In genomic region chr7:139401791-139402190, GRCm38 (mm10) we compare ENCODE assay signal across 26 mouse cellular contexts. TPM values are rescaled to one million over a fixed set of nuclear protein-coding genes. Genes with fewer than 3 reads are reported as not detected.
A peak's percentile ranks its signal among the peaks of the same experiment; 100 is the strongest.
DNase-seq lines count a peak whose midpoint lies in the region; ATAC-seq and TF ChIP-seq lines count a peak whose summit lies in the region.
"Had no signal": no experiment of that assay in that cellular context is flagged by ENCODE, and none has a peak within 500 bp of the region (broad histone marks: within the 10 kb centered on the region; RNA-seq: fewer than 3 reads in every experiment).

No protein-coding gene starts in this region.

- H3K9me3 ChIP-seq in liver, embryonic 12.5 days (replicated peaks): no peaks in the 10 kb centered on the region
- H3K9me3 ChIP-seq in hindbrain, embryonic 16.5 days (ENCODE audit: control insufficient read depth, low read length): no peaks in the 10 kb centered on the region
- H3K9me3 ChIP-seq: embryonic facial prominence, embryonic 10.5 days; embryonic facial prominence, embryonic 13.5 days; forebrain, embryonic 12.5 days; forebrain, embryonic 15.5 days; heart, embryonic 12.5 days; heart, embryonic 15.5 days; hindbrain, embryonic 10.5 days; hindbrain, embryonic 13.5 days had no signal

- DNase-seq in cerebellum, adult 9-11 months: peak; percentile 47
- no peak for DNase-seq in cerebellum, adult 11-12 months
- peak; percentile 59 for DNase-seq in liver, adult 2 months (ENCODE audit: extremely low read depth, low read depth, low spot score)
- DNase-seq: adrenal gland, adult 8-10 months; adrenal gland, postnatal 25 days; cerebellum, postnatal 10 days; cerebellum, postnatal 36 days; embryo, embryonic 11 days; gastrocnemius, postnatal 25 days; heart, adult 18-20 months; heart, postnatal 10 days; heart, postnatal 36 days had no signal

- no peak overlapping the region for H3K4me2 ChIP-seq in liver, embryonic 12.5 days
- no peak overlapping the region for H3K4me2 ChIP-seq in hindbrain, embryonic 16.5 days (ENCODE audit: low read length)
- H3K4me2 ChIP-seq: embryonic facial prominence, embryonic 13.5 days; forebrain, embryonic 12.5 days; forebrain, embryonic 15.5 days; heart, embryonic 12.5 days; heart, embryonic 15.5 days; hindbrain, embryonic 13.5 days had no signal

- no peak for ATAC-seq in liver, embryonic 12.5 days
- no peak for ATAC-seq in hindbrain, embryonic 16.5 days
- ATAC-seq: activated CD4-positive, CD25-positive, alpha-beta regulatory T cell, adult 4 months; forebrain, embryonic 15.5 days; hindbrain, postnatal 0 days had no signal

- H3K27me3 ChIP-seq in liver, adult 2 months (ENCODE audit: control insufficient read depth, insufficient read depth, low read length): no peaks in the 10 kb centered on the region
- no peaks in the 10 kb centered on the region for H3K27me3 ChIP-seq in liver, embryonic 12.5 days (replicated peaks)
- no peaks in the 10 kb centered on the region for H3K27me3 ChIP-seq in hindbrain, embryonic 16.5 days (replicated peaks; ENCODE audit: control insufficient read depth, insufficient read depth, low read length)
- H3K27me3 ChIP-seq: embryonic facial prominence, embryonic 13.5 days; forebrain, embryonic 12.5 days; forebrain, embryonic 15.5 days; heart, embryonic 12.5 days; heart, embryonic 15.5 days; hindbrain, embryonic 13.5 days had no signal

- 41% methylated on average over 8 of the region's 8 CpGs for whole genome bisulfite sequencing in liver, adult 2 months
- 79% methylated on average over 8 of the region's 8 CpGs for WGBS in liver, embryonic 12.5 days (ENCODE audit: insufficient replicate concordance)
- 80% methylated on average over 8 of the region's 8 CpGs for WGBS in bone marrow, adult 2 months
- 85% methylated on average over 8 of the region's 8 CpGs for WGBS in hindbrain, embryonic 16.5 days

- H3K9ac ChIP-seq in liver, adult 2 months (ENCODE audit: low read depth, low read length): no peak overlapping the region
- no peak overlapping the region for H3K9ac ChIP-seq in liver, embryonic 12.5 days
- H3K9ac ChIP-seq in hindbrain, embryonic 16.5 days (ENCODE audit: low read depth, low read length): no peak overlapping the region
- H3K9ac ChIP-seq: embryonic facial prominence, embryonic 13.5 days; forebrain, embryonic 12.5 days; forebrain, embryonic 15.5 days; heart, embryonic 12.5 days; heart, embryonic 15.5 days; hindbrain, embryonic 13.5 days had no signal

- TF ChIP-seq CTCF in liver, adult 2 months (IDR thresholded peaks at IDR 0.05; ENCODE audit: low read depth, low read length): no peak
- no peak for TF ChIP-seq CTCF in bone marrow, adult 2 months (IDR thresholded peaks at IDR 0.05; ENCODE audit: control insufficient read depth, insufficient read depth, low read length)

- peaks cover 69% of the 10 kb centered on the region for H3K79me2 ChIP-seq in liver, adult 2 months (ENCODE audit: control insufficient read depth, insufficient read depth, low read length)

- peaks cover 11% of the 10 kb centered on the region for H3K4me1 ChIP-seq in liver, adult 2 months (ENCODE audit: control insufficient read depth, insufficient read depth, low read length)
- peaks cover 40% of the 10 kb centered on the region for H3K4me1 ChIP-seq in liver, embryonic 12.5 days
- H3K4me1 ChIP-seq in bone marrow, adult 2 months (ENCODE audit: control insufficient read depth, insufficient read depth, low read length): peaks cover 26% of the 10 kb centered on the region
- peaks cover 12% of the 10 kb centered on the region for H3K4me1 ChIP-seq in hindbrain, embryonic 16.5 days (ENCODE audit: control insufficient read depth, insufficient read depth, low read depth, low read length)

- no peak overlapping the region for H3K27ac ChIP-seq in liver, adult 2 months (replicated peaks; ENCODE audit: insufficient read depth, low read depth, low read length)
- no peak overlapping the region for H3K27ac ChIP-seq in liver, embryonic 12.5 days
- H3K27ac ChIP-seq in bone marrow, adult 2 months (ENCODE audit: control insufficient read depth, insufficient read depth, low read depth, low read length, poor library complexity): peak overlapping the region; percentile 55
- no peak overlapping the region for H3K27ac ChIP-seq in hindbrain, embryonic 16.5 days (ENCODE audit: low read depth, low read length)
- H3K27ac ChIP-seq: embryonic facial prominence, embryonic 10.5 days; embryonic facial prominence, embryonic 13.5 days; forebrain, embryonic 12.5 days; forebrain, embryonic 15.5 days; heart, embryonic 15.5 days; hindbrain, embryonic 10.5 days; hindbrain, embryonic 13.5 days; hindbrain, postnatal 0 days had no signal

- TF ChIP-seq POLR2A in liver, adult 2 months (IDR thresholded peaks at IDR 0.05; ENCODE audit: extremely low read depth, insufficient read depth, low read length): no peak
- no peak for TF ChIP-seq POLR2A in bone marrow, adult 2 months (IDR thresholded peaks at IDR 0.05; ENCODE audit: borderline replicate concordance, control insufficient read depth, low read depth, low read length)

- H3K4me3 ChIP-seq in liver, adult 2 months (ENCODE audit: insufficient read depth, low read depth, low read length): no peak overlapping the region
- H3K4me3 ChIP-seq in liver, embryonic 12.5 days: no peak overlapping the region
- H3K4me3 ChIP-seq in bone marrow, adult 2 months (replicated peaks; ENCODE audit: control insufficient read depth, low read depth, low read length): no peak overlapping the region
- no peak overlapping the region for H3K4me3 ChIP-seq in hindbrain, embryonic 16.5 days (ENCODE audit: low read length)
- H3K4me3 ChIP-seq: embryonic facial prominence, embryonic 10.5 days; embryonic facial prominence, embryonic 13.5 days; erythroblast, embryonic 14.5 days; forebrain, embryonic 12.5 days; forebrain, embryonic 15.5 days; heart, embryonic 12.5 days; heart, embryonic 15.5 days; hindbrain, embryonic 10.5 days; hindbrain, embryonic 13.5 days had no signal

- H3K36me3 ChIP-seq in liver, adult 2 months (ENCODE audit: control insufficient read depth, insufficient read depth, low read length): no peaks in the 10 kb centered on the region
- 0 out of 2 replicates have a peak, but pooled peaks cover 5% of the 10 kb centered on the region for H3K36me3 ChIP-seq in liver, embryonic 12.5 days
- no peaks in the 10 kb centered on the region for H3K36me3 ChIP-seq in hindbrain, embryonic 16.5 days (ENCODE audit: control insufficient read depth, insufficient read depth, low read length)
- H3K36me3 ChIP-seq: forebrain, embryonic 12.5 days; forebrain, embryonic 15.5 days; heart, embryonic 15.5 days; hindbrain, embryonic 13.5 days had no signal

RNA-seq across cellular contexts. Expression of gene Inpp5a, which starts 12.9 kb away (rescaled TPM):
- 8.8 and 10.5 TPM in 2 replicates for total RNA-seq in liver, adult 2 months (2014; rRNA removed)
- 7.9 and 8.4 TPM in 2 replicates for polyA plus RNA-seq in liver, adult 2 months (2012; rRNA removed)
- polyA plus RNA-seq in liver, embryonic 12.5 days (2016; fragmentation: Nextera tagmentation; extraction: Ambion mirVana): 10.1 and 11.0 TPM in 2 replicates
- polyA plus RNA-seq in bone marrow, adult 2 months (2011; ENCODE audit: insufficient read depth, insufficient read length, low replicate concordance, missing spikeins): 11.0 and 28.1 TPM in 2 replicates
- 17.4 and 18.8 TPM in 2 replicates for polyA plus RNA-seq in hindbrain, embryonic 16.5 days (2015; fragmentation: Nextera tagmentation; extraction: Ambion mirVana)
